Mouse (Mus musculus) forebrain, embryonic 11.5 days (tissue): ENCODE measurements around the gene Afg1l. TPM values are rescaled to one million over a fixed set of nuclear protein-coding genes. Genes with fewer than 3 reads are reported as not detected.

Experiments
- ATAC-seq: fragments of 200-750 bp; cut with Nextera tagmentation; replicated peaks from 2 replicates; pipeline ENCODE4 v1.8.0; 2017; ENCODE audit warnings: moderate TSS enrichment; ENCODE audit not compliant: low FRiP score
- DNase-seq: peaks from one replicate; pipeline ENCODE4 v3.0.0-alpha.2; 2017; ENCODE audit warnings: low spot score
- H3K27ac ChIP-seq: fragments of 300-500 bp; sonication (generic); 2 replicates; pipeline ENCODE4 v1.5.1; 2014; ENCODE audit warnings: low read depth, low read length
- H3K27me3 ChIP-seq: fragments of 300-500 bp; sonication (generic); 2 replicates; pipeline ENCODE4 v1.6.1; 2014; ENCODE audit warnings: mild to moderate bottlenecking, low read length, mixed read lengths; ENCODE audit not compliant: control insufficient read depth, insufficient read depth
- H3K36me3 ChIP-seq: fragments of 300-500 bp; sonication (generic); 2 replicates; pipeline ENCODE4 v1.6.1; 2014; ENCODE audit warnings: mild to moderate bottlenecking, low read length, moderate library complexity, mixed read lengths; ENCODE audit not compliant: control insufficient read depth, insufficient read depth
- H3K4me1 ChIP-seq: fragments of 300-500 bp; sonication (generic); replicated peaks from 2 replicates; pipeline ENCODE4 v1.6.1; 2014; ENCODE audit warnings: low read length, mixed read lengths; ENCODE audit not compliant: control insufficient read depth, insufficient read depth
- H3K4me2 ChIP-seq: fragments of 300-500 bp; sonication (generic); 2 replicates; pipeline ENCODE4 v1.6.1; 2014; ENCODE audit warnings: low read depth, mild to moderate bottlenecking, low read length, moderate library complexity, mixed read lengths; ENCODE audit not compliant: severe bottlenecking
- H3K4me3 ChIP-seq: fragments of 300-500 bp; sonication (generic); 2 replicates; pipeline ENCODE4 v1.5.1; 2014; ENCODE audit warnings: low read depth, low read length
- H3K9ac ChIP-seq: fragments of 300-500 bp; sonication (generic); 2 replicates; pipeline ENCODE4 v1.6.1; 2014; ENCODE audit warnings: low read length
- H3K9me3 ChIP-seq: fragments of 300-500 bp; sonication (generic); 2 replicates; pipeline ENCODE4 v1.6.1; 2016; ENCODE audit warnings: low read length, mixed read lengths; ENCODE audit not compliant: control insufficient read depth
- WGBS: fragments of 180-500 bp; shearing (Covaris S2); extraction: QIAGEN DNeasy Blood & Tissue Kit; methylation state at CpG from one replicate; pipeline ENCODE4 v1.1.7; 2014; 5-methylcytosine and 5-hydroxymethylcytosine counted together
- polyA plus RNA-seq: library from polyadenylated mRNA; unstranded; fragments of >200 nt; fragmentation: Nextera tagmentation; extraction: Ambion mirVana; gene quantifications from 2 replicates; pipeline ENCODE4 v1.2.1, GENCODE M21; 2014

Gene Afg1l
- polyA plus RNA-seq, 1 experiment from 2014 or later, result 3.9 TPM

GRCm38 (mm10) chr10:42338456-42338855 is 139.9 kb downstream of the Afg1l start:
- ATAC-seq, result no peak
- Histone ChIP-seq H3K4me3 (no peak overlapping the region), H3K9me3 (no peaks in the 10 kb centered on the region), H3K27ac (no peak overlapping the region), H3K27me3 (no peaks in the 10 kb centered on the region), H3K36me3 (no peaks in the 10 kb centered on the region), H3K9ac (no peak overlapping the region), H3K4me1 (peaks cover 23% of the 10 kb centered on the region), H3K4me2 (no peak overlapping the region)
- WGBS, result 23% methylated on average over 9 of the region's 9 CpGs
- no peak for DNase-seq

- H3K36me3 ChIP-seq, result no peaks in the 10 kb centered on the region
- H3K4me1 ChIP-seq, result no peaks in the 10 kb centered on the region; the same call in 1 of the 2 replicates
- DNase-seq (peak; percentile 61), ATAC-seq (no peak)
- no peak overlapping the region for H3K27ac ChIP-seq
- H3K9ac ChIP-seq, result no peak overlapping the region
- H3K4me3 ChIP-seq, result no peak overlapping the region
- no peaks in the 10 kb centered on the region for H3K9me3 ChIP-seq
- WGBS, result 74% methylated on average over 8 of the region's 8 CpGs
- no peak overlapping the region for H3K4me2 ChIP-seq
- H3K27me3 ChIP-seq, result no peaks in the 10 kb centered on the region
These were observed 150.8 kb downstream of the Afg1l start for GRCm38 (mm10) chr10:42327576-42327975.

DNA sequence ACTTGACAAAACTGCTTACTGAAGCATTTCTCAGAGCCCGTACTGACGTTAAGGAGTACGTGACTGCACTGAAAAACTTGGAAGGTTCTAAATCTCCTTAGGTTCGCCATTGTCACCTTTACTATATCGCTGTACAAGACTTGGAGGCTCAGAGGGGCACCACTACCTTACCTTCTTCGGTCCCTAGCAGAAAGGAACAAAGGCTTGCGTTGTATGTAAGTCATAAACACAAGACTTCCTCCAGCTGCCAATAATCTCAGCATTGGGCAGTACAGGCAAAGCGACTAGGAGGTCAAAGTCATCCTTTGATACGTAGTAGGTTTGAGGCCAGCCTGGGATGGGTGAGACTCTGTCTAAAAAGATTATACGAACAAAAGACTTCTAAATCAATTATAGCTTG is 153.1 kb downstream of the Afg1l start:
- H3K4me1 ChIP-seq, result no peaks in the 10 kb centered on the region; the same call in 1 of the 2 replicates
- no peaks in the 10 kb centered on the region for H3K27me3 ChIP-seq
- no peak overlapping the region for H3K4me2 ChIP-seq
- H3K4me3 ChIP-seq, result no peak overlapping the region
- H3K9me3 ChIP-seq, result no peaks in the 10 kb centered on the region
- H3K9ac ChIP-seq, result no peak overlapping the region
- no peak for DNase-seq
- H3K27ac ChIP-seq, result no peak overlapping the region
- H3K36me3 ChIP-seq, result no peaks in the 10 kb centered on the region
- WGBS, result 74% methylated on average over 10 of the region's 10 CpGs
- ATAC-seq, result no peak

DNA sequence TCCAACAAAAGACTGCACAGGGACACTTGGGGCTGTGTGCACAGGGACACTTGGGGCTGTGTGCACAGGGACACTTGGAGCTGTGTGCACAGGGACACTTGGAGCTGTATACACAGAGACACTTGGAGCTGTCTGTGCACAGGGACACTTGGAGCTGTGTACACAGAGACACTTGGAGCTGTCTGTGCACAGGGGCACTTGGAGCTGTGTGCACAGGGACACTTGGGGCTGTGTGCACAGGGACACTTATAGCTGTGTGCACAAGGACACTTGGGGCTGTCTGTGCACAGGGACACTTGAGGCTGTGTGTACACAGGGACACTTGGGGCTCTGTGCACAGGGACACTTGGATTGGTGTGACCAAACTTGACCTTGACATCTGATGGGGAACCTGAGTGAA is 154.4 kb downstream of the Afg1l start:
- no peak overlapping the region for H3K27ac ChIP-seq
- no peak overlapping the region for H3K4me2 ChIP-seq
- H3K9me3 ChIP-seq, result no peaks in the 10 kb centered on the region
- no peak for DNase-seq
- H3K4me1 ChIP-seq, result no peaks in the 10 kb centered on the region; the same call in 1 of the 2 replicates
- H3K27me3 ChIP-seq, result no peaks in the 10 kb centered on the region
- H3K36me3 ChIP-seq, result no peaks in the 10 kb centered on the region
- no peak overlapping the region for H3K9ac ChIP-seq
- H3K4me3 ChIP-seq, result no peak overlapping the region
- no peak for ATAC-seq

DNA sequence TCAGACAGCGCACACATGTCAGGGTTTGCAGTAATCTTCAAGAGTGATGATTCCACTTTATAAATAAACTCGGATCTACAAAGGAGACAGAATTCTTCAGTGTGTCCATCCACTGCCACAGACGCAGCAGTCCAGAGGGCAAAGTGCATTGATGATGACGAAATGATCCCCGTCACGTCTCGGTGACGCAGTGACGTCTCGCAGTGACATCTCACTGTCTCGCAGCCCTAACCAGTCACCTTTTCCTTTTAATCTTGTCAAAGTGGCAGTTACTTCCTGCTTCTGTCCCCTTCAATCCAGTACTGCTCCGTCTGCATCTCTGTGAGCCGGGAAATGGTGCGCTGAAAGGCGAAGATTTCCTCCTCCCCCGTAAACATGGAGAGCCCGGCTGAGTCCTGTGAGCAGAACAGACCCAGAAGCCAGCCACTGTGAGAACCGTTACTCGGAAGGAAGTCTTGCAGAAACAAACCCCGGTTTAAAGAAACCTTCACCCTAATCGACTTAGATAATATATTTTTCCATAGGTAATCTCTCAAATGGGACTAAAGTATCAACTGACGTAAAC is 165.1 kb downstream of the Afg1l start:
- H3K9me3 ChIP-seq, result no peaks in the 10 kb centered on the region
- 89% methylated on average over 22 of the region's 22 CpGs for WGBS
- H3K4me1 ChIP-seq, result no peaks in the 10 kb centered on the region
- DNase-seq (no peak), ATAC-seq (no peak)
- H3K36me3 ChIP-seq, result no peaks in the 10 kb centered on the region
- H3K27ac ChIP-seq, result no peak overlapping the region
- H3K4me2 ChIP-seq, result no peak overlapping the region
- H3K9ac ChIP-seq, result no peak overlapping the region
- H3K27me3 ChIP-seq, result no peaks in the 10 kb centered on the region; the same call in 1 of the 2 replicates
- H3K4me3 ChIP-seq, result no peak overlapping the region

DNA sequence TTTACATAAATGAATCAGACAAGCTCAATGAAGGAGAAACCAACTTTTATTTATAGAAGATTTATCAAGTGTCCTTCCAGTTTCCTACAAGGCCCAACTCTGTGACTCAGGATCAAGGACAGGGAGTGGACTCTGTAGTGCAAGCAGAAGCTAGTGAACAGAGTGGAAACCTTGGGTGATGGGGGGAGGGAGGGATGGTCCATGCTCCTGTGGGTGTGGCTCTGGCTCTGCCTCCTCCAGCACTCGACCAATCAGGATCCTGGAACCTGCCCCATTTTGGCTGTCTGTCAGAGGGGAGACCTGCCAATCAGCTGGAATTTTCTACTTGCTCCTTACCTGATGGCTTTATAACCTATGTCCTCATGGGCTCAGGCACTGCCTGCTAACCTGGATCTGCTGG is 165.8 kb downstream of the Afg1l start:
- Histone ChIP-seq H3K4me2 (no peak overlapping the region), H3K4me1 (no peaks in the 10 kb centered on the region), H3K36me3 (no peaks in the 10 kb centered on the region), H3K4me3 (no peak overlapping the region), H3K9me3 (no peaks in the 10 kb centered on the region), H3K27me3 (no peaks in the 10 kb centered on the region; the same call in 1 of the 2 replicates), H3K27ac (no peak overlapping the region), H3K9ac (no peak overlapping the region)
- ATAC-seq, result no peak
- 92% methylated on average over 1 of the region's 1 CpGs for whole genome bisulfite sequencing
- no peak for DNase-seq

DNA sequence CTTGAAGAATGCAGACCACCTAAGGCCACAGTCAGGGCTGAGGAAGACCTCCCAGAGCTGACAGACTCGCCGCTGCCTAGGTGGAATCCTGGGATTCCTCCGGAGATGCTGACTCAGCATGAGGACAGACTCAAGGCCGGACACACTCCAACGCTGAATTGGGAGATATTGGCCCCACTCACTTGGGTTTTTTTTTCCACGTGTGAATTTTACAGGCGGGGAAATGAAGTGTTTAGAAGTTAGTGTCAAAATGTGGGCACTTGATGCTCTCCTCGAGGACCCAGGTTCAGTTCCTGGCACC is 169.7 kb downstream of the Afg1l start:
- Histone ChIP-seq H3K4me2 (peak overlapping the region; percentile 48; the same call in 1 of the 2 replicates), H3K9ac (peak overlapping the region; percentile 23; the same call in 1 of the 2 replicates), H3K36me3 (no peaks in the 10 kb centered on the region), H3K27me3 (no peaks in the 10 kb centered on the region; the same call in 1 of the 2 replicates), H3K27ac (no peak overlapping the region), H3K4me1 (no peaks in the 10 kb centered on the region), H3K4me3 (peak overlapping the region; percentile 14; the same call in 1 of the 2 replicates), H3K9me3 (no peaks in the 10 kb centered on the region)
- DNase-seq, result no peak
- ATAC-seq, result no peak; the same call in 1 of the 2 replicates
- 32% methylated on average over 8 of the region's 8 CpGs for WGBS

DNA sequence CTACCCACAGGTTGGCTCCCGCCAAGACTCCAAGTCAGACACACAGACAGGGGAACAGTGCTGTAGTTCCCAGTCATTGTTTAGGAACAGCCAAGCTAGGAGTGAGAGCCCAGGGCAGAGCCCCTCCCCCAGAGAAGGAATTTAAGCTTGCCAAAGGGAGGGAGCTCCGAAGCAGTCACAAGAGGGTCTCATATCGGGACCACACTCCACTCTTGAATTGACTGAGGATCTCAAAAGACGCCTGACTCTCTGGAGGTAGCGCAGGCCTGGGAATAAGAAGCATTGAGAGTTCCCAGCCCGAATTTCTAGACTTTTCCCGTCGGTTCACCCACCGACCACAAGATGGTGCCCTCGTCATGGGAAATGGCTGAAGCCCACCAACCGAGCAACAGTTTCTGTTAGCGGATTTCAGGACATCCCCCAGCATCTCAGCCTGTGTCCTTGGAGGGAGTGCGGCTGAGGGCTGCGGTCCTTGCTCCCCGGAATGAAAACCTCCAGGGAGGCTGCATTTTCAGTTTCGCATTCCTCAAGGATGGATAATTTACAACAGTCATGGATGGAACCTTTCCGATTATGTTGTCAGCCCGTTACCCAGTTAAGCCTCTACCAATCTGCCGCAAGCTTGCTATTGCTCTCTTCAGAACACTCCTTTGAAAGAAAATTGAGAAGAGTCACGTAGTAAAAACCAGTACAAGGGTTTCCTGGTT is 170.2 kb downstream of the Afg1l start:
- no peaks in the 10 kb centered on the region; the same call in 1 of the 2 replicates for H3K27me3 ChIP-seq
- H3K36me3 ChIP-seq, result no peaks in the 10 kb centered on the region
- H3K4me3 ChIP-seq, result peak overlapping the region; percentile 14; the same call in 1 of the 2 replicates
- ATAC-seq (peak; percentile 71), DNase-seq (peak; percentile 92)
- H3K27ac ChIP-seq, result no peak overlapping the region
- H3K4me2 ChIP-seq, result peak overlapping the region; percentile 48; the same call in 1 of the 2 replicates
- 7% methylated on average over 20 of the region's 20 CpGs for WGBS
- peak overlapping the region; percentile 23; the same call in 1 of the 2 replicates for H3K9ac ChIP-seq
- H3K9me3 ChIP-seq, result no peaks in the 10 kb centered on the region
- H3K4me1 ChIP-seq, result no peaks in the 10 kb centered on the region

- no peak overlapping the region for H3K4me3 ChIP-seq
- no peak overlapping the region for H3K9ac ChIP-seq
- WGBS, result 94% methylated on average over 8 of the region's 8 CpGs
- no peaks in the 10 kb centered on the region for H3K4me1 ChIP-seq
- no peak overlapping the region for H3K27ac ChIP-seq
- no peaks in the 10 kb centered on the region for H3K36me3 ChIP-seq
- H3K9me3 ChIP-seq, result no peaks in the 10 kb centered on the region
- no peak for DNase-seq
- no peaks in the 10 kb centered on the region; the same call in 1 of the 2 replicates for H3K27me3 ChIP-seq
- H3K4me2 ChIP-seq, result no peak overlapping the region
- no peak for ATAC-seq
These were observed 171.9 kb downstream of the Afg1l start for GRCm38 (mm10) chr10:42306422-42306821.
